Mouse (Mus musculus) forebrain, embryonic 16.5 days (tissue): ENCODE measurements around the gene Ddx43. TPM values are rescaled to one million over a fixed set of nuclear protein-coding genes. Genes with fewer than 3 reads are reported as not detected.

ENCODE experiments used
- ATAC-seq: fragments of 200-750 bp; cut with Nextera tagmentation; 2 replicates; pipeline ENCODE4 v1.8.0; 2017; ENCODE audit warnings: mild to moderate bottlenecking, moderate library complexity
- H3K27ac ChIP-seq: fragments of 300-500 bp; sonication (generic); 2 replicates; pipeline ENCODE4 v1.5.1; 2014; ENCODE audit warnings: low read length, control low read depth
- H3K27me3 ChIP-seq: fragments of 300-500 bp; sonication (generic); replicated peaks from 2 replicates; pipeline ENCODE4 v1.6.1; 2014; ENCODE audit warnings: low read length; ENCODE audit not compliant: control insufficient read depth, insufficient read depth
- H3K36me3 ChIP-seq: fragments of 300-500 bp; sonication (generic); 2 replicates; pipeline ENCODE4 v1.6.1; 2014; ENCODE audit not compliant: control insufficient read depth, insufficient read depth
- H3K4me1 ChIP-seq: fragments of 300-500 bp; sonication (generic); replicated peaks from 2 replicates; pipeline ENCODE4 v1.6.1; 2014; ENCODE audit warnings: low read length; ENCODE audit not compliant: control insufficient read depth, insufficient read depth
- H3K4me2 ChIP-seq: fragments of 300-500 bp; sonication (generic); 2 replicates; pipeline ENCODE4 v1.6.1; 2014; ENCODE audit warnings: mild to moderate bottlenecking, low read length, control low read depth
- H3K4me3 ChIP-seq: fragments of 300-500 bp; sonication (generic); replicated peaks from 2 replicates; pipeline ENCODE4 v1.5.1; 2014; ENCODE audit warnings: mild to moderate bottlenecking, low read length, control low read depth
- H3K9ac ChIP-seq: fragments of 300-500 bp; sonication (generic); replicated peaks from 2 replicates; pipeline ENCODE4 v1.6.1; 2014; ENCODE audit warnings: low read depth, low read length, control low read depth
- H3K9me3 ChIP-seq: fragments of 300-500 bp; sonication (generic); 2 replicates; pipeline ENCODE4 v1.6.1; 2016; ENCODE audit warnings: low read length; ENCODE audit not compliant: control insufficient read depth
- WGBS: fragments of 180-500 bp; shearing (Covaris S2); extraction: QIAGEN DNeasy Blood & Tissue Kit; methylation state at CpG from one replicate; pipeline ENCODE4 v1.1.7; 2014; 5-methylcytosine and 5-hydroxymethylcytosine counted together
- polyA plus RNA-seq: library from polyadenylated mRNA; unstranded; fragments of >200 nt; fragmentation: Nextera tagmentation; extraction: Ambion mirVana; gene quantifications from 2 replicates; pipeline ENCODE4 v1.2.1, GENCODE M21; 2015

Ddx43 gene
- polyA plus RNA-seq, 1 experiment from 2014 or later = 0.30 TPM

- Histone ChIP-seq H3K27me3 (no peaks in the 10 kb centered on the region), H3K9ac (no peak overlapping the region), H3K27ac (no peak overlapping the region), H3K4me3 (no peak overlapping the region), H3K4me2 (no peak overlapping the region), H3K4me1 (no peaks in the 10 kb centered on the region), H3K9me3 (no peaks in the 10 kb centered on the region), H3K36me3 (no peaks in the 10 kb centered on the region)
- WGBS = 89% methylated on average over 7 of the region's 7 CpGs
- ATAC-seq = no peak
Observed at GRCm38 (mm10) chr9:78369786-78370185, 25.8 kb upstream of the Ddx43 start.

DNA sequence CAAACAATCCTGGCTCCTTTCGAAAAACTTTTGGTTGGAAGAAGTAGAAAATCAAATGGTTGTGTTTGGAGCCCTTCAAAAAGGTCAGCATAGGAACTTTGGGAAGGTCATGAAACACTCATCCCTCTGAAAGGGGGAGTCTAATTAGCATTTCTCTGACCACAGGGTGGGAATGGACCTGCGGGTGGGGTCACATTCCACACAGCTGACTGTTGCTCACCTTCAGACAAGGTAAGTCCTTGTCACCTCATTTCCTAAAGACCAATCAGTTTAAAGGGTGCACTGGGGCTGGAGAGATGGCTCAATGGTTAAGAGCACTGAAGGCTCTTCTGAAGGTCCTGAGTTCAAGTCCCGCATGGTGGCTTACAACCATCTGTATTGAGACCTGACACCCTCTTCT lies 24.1 kb upstream of the Ddx43 start:
- Histone ChIP-seq H3K27me3 (no peaks in the 10 kb centered on the region), H3K27ac (no peak overlapping the region), H3K4me2 (no peak overlapping the region), H3K4me1 (no peaks in the 10 kb centered on the region), H3K9ac (no peak overlapping the region), H3K4me3 (no peak overlapping the region), H3K36me3 (no peaks in the 10 kb centered on the region), H3K9me3 (no peaks in the 10 kb centered on the region)
- 98% methylated on average over 3 of the region's 3 CpGs for WGBS
- ATAC-seq = no peak

DNA sequence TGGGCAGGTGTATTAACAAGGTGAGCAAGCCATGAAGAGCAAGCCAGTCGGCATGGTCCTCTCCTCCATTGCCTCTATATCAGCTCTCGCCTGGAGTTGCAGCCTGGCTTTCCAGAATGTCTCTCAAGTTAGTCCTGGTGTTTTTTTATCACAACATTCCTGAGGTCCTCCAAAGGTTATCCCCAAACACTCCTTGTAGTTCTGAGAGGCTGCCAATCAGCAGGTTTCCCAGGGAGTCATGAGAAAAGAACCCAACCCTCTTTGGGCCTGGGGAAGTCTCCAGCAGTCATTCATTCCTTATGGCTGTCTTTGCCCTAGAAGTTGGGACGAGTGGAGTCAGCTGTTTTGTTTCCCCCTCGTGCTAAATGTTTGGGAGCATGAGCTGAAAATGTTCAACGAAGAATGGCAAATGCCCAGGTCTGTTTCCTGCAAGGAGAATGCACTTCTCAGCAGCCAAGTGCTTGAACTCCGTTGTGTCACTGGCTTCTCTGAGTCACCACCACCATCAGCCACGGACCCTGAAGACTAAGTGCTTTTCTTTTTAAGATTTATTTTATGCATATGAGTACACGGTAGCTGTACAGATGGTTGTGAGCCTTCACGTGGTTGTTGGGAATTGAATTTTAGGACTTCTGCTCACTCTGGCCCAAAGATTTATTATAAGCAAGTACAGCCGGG lies 22.6 kb upstream of the Ddx43 start:
- WGBS = 86% methylated on average over 10 of the region's 10 CpGs
- H3K27ac ChIP-seq = no peak overlapping the region
- H3K9me3 ChIP-seq = no peaks in the 10 kb centered on the region
- ATAC-seq = no peak
- no peaks in the 10 kb centered on the region for H3K36me3 ChIP-seq
- H3K9ac ChIP-seq = no peak overlapping the region
- H3K27me3 ChIP-seq = no peaks in the 10 kb centered on the region
- peaks cover 6% of the 10 kb centered on the region for H3K4me1 ChIP-seq
- H3K4me2 ChIP-seq = no peak overlapping the region
- no peak overlapping the region for H3K4me3 ChIP-seq

GRCm38 (mm10) chr9:78374397-78374796 lies 21.2 kb upstream of the Ddx43 start:
- Histone ChIP-seq H3K4me2 (no peak overlapping the region), H3K4me3 (no peak overlapping the region), H3K9ac (no peak overlapping the region), H3K36me3 (no peaks in the 10 kb centered on the region), H3K4me1 (peaks cover 14% of the 10 kb centered on the region), H3K27ac (no peak overlapping the region), H3K9me3 (no peaks in the 10 kb centered on the region), H3K27me3 (no peaks in the 10 kb centered on the region)
- WGBS = 64% methylated on average over 5 of the region's 5 CpGs
- ATAC-seq = no peak

- no peaks in the 10 kb centered on the region for H3K36me3 ChIP-seq
- no peaks in the 10 kb centered on the region for H3K27me3 ChIP-seq
- H3K9ac ChIP-seq = no peak overlapping the region
- ATAC-seq = no peak
- WGBS = 76% methylated on average over 1 of the region's 1 CpGs
- no peak overlapping the region for H3K4me3 ChIP-seq
- H3K4me1 ChIP-seq = peaks cover 14% of the 10 kb centered on the region
- H3K9me3 ChIP-seq = no peaks in the 10 kb centered on the region
- H3K4me2 ChIP-seq = no peak overlapping the region
- H3K27ac ChIP-seq = no peak overlapping the region
Observed at GRCm38 (mm10) chr9:78374885-78375389, 20.6 kb upstream of the Ddx43 start.

- H3K9me3 ChIP-seq = no peaks in the 10 kb centered on the region
- WGBS = 86% methylated on average over 4 of the region's 4 CpGs
- no peak overlapping the region for H3K4me3 ChIP-seq
Observed at GRCm38 (mm10) chr9:78375486-78375885, 20.1 kb upstream of the Ddx43 start.

GRCm38 (mm10) chr9:78377546-78377945 lies 18.0 kb upstream of the Ddx43 start:
- WGBS = 18% methylated on average over 8 of the region's 8 CpGs
- no peak overlapping the region for H3K27ac ChIP-seq
- H3K9ac ChIP-seq = peak overlapping the region; percentile 58
- H3K4me1 ChIP-seq = peaks cover 14% of the 10 kb centered on the region
- no peaks in the 10 kb centered on the region for H3K36me3 ChIP-seq
- no peaks in the 10 kb centered on the region for H3K9me3 ChIP-seq
- peak overlapping the region; percentile 42 for H3K4me3 ChIP-seq
- no peak for ATAC-seq
- peak overlapping the region; percentile 80 for H3K4me2 ChIP-seq
- no peaks in the 10 kb centered on the region for H3K27me3 ChIP-seq

More at GRCm38 (mm10) chr9:78375486-78375885, 20.1 kb upstream of the Ddx43 start:
- no peak overlapping the region for H3K4me2 ChIP-seq
- H3K4me1 ChIP-seq = peaks cover 14% of the 10 kb centered on the region
- ATAC-seq = no peak
- H3K36me3 ChIP-seq = no peaks in the 10 kb centered on the region
- H3K27me3 ChIP-seq = no peaks in the 10 kb centered on the region
- no peak overlapping the region for H3K27ac ChIP-seq
- no peak overlapping the region for H3K9ac ChIP-seq

- Histone ChIP-seq H3K4me2 (peak within 1 kb of the TSS; percentile 80), H3K27ac (no peak within 1 kb of the TSS), H3K9me3 (no peaks in the 10 kb centered on the region), H3K36me3 (no peaks in the 10 kb centered on the region), H3K27me3 (no peaks in the 10 kb centered on the region), H3K4me1 (peaks cover 14% of the 10 kb centered on the region), H3K9ac (peak within 1 kb of the TSS; percentile 58), H3K4me3 (peak within 1 kb of the TSS; percentile 42)
- under 1% methylated on average over 18 of the region's 23 CpGs for WGBS
- ATAC-seq = peak; percentile 97
Observed at GRCm38 (mm10) chr9:78378113-78378785, 17.3 kb upstream of the Ddx43 start, which contains the start of gene Ooep. Gene Ooep (minus strand): TSS chr9:78378725.

- Histone ChIP-seq H3K4me1 (no peaks in the 10 kb centered on the region), H3K9ac (no peak overlapping the region), H3K4me3 (no peak overlapping the region), H3K4me2 (no peak overlapping the region), H3K36me3 (no peaks in the 10 kb centered on the region), H3K9me3 (no peaks in the 10 kb centered on the region), H3K27me3 (no peaks in the 10 kb centered on the region), H3K27ac (no peak overlapping the region)
- 45% methylated on average over 3 of the region's 3 CpGs for WGBS
- no peak for ATAC-seq
Observed at GRCm38 (mm10) chr9:78385893-78386292, 9.7 kb upstream of the Ddx43 start.
